Mouse (Mus musculus) ES-E14 (cell line): ENCODE measurements at regions not wholly inside any gene's neighbourhood (a gene's known extent, or its start where the extent isn't known, plus 50 kb on each side); places are given as distances from the start of the nearest gene placed in this dataset.

ENCODE experiments used
- CHD2 ChIP-seq: IDR thresholded peaks from 2 replicates; pipeline ENCODE4 v1.6.1; 2014; ENCODE audit warnings: mild to moderate bottlenecking, low read depth, low read length, inconsistent platforms
- HCFC1 ChIP-seq: IDR thresholded peaks from 2 replicates; pipeline ENCODE4 v1.6.1; 2012; ENCODE audit warnings: low read length, inconsistent platforms, borderline replicate concordance; ENCODE audit not compliant: insufficient read depth
- ZC3H11A ChIP-seq: IDR thresholded peaks from 2 replicates; pipeline ENCODE4 v1.6.1; 2012; ENCODE audit warnings: low read depth, mild to moderate bottlenecking, inconsistent platforms, low read length, borderline replicate concordance
- ZNF384 ChIP-seq: IDR thresholded peaks from 2 replicates; pipeline ENCODE4 v1.6.1; 2012; ENCODE audit warnings: low read depth, low read length, inconsistent platforms

DNA sequence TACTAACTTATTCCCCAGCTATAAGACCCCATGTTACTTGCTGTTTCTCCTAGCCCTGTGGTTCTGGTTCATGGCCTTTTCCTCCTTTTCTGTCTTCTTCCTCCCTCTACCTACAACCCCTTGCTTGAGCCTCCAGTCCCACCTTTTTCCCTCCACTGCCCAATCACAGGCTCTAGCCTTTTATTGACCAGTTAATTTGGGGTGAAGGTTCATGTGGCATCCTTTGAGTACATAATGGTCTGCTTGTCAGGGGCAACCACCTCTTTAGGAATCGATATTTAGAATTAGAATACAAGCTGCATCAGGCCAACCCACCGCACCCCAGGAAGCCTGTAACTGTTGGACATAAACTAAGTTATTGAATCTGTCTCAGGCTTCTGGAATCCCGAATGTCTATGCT, 84.8 kb upstream of the Ubr2 start:
- TF ChIP-seq ZNF384 (no peak), HCFC1 (no peak), CHD2 (no peak), ZC3H11A (no peak)
